Mouse (Mus musculus) gastrocnemius, postnatal 25 days (tissue): ENCODE data around the gene Fam129a. TPM values are rescaled to one million over a fixed set of nuclear protein-coding genes. Genes with fewer than 3 reads are reported as not detected.
A peak's percentile ranks its signal among the peaks of the same experiment; 100 is the strongest.
"Not testable (repeated sequence)": the region's sequence is repeated elsewhere in the genome, so short reads cannot be mapped to it uniquely, and the experiment has no call there.

Experiments
- DNase-seq: peaks from one replicate; pipeline ENCODE4 v3.0.0; 2022
- total RNA-seq, 2 experiments: library from RNA; stranded (reverse); gene quantifications; 1 replicate in 1 of 2; 2 replicates in 1 of 2; pipeline ENCODE4 v1.2.3; 2021

Gene Fam129a
- total RNA-seq, 2 experiments from 2014 or later: 9.7 to 15.8 TPM

- DNase-seq: no peak
These were observed 131.8 kb downstream of the Fam129a start for GRCm38 (mm10) chr1:151702816-151703215.

- peak; percentile 51 for DNase-seq
These were observed 134.9 kb downstream of the Fam129a start for GRCm38 (mm10) chr1:151705723-151706396.

GRCm38 (mm10) chr1:151706397-151706752 is 135.4 kb downstream of the Fam129a start:
- no peak for DNase-seq

GRCm38 (mm10) chr1:151708966-151709733 is 138.2 kb downstream of the Fam129a start:
- DNase-seq: no peak

GRCm38 (mm10) chr1:151709734-151710022 is 138.7 kb downstream of the Fam129a start:
- DNase-seq: no peak

- no peak for DNase-seq
These were observed 139.6 kb downstream of the Fam129a start for GRCm38 (mm10) chr1:151710424-151711055.

GRCm38 (mm10) chr1:151711062-151711461 is 140.1 kb downstream of the Fam129a start:
- no peak for DNase-seq

- DNase-seq: no peak
These were observed 141.7 kb downstream of the Fam129a start for GRCm38 (mm10) chr1:151712664-151713063.

GRCm38 (mm10) chr1:151713622-151714021 is 142.6 kb downstream of the Fam129a start:
- DNase-seq: no peak

- no peak for DNase-seq
These were observed 145.2 kb downstream of the Fam129a start for GRCm38 (mm10) chr1:151716024-151716710.

- DNase-seq: no peak
These were observed 146.6 kb downstream of the Fam129a start for GRCm38 (mm10) chr1:151717624-151718023.

- DNase-seq: no peak
These were observed 147.6 kb downstream of the Fam129a start for GRCm38 (mm10) chr1:151718575-151718974.

- no peak for DNase-seq
These were observed 148.9 kb downstream of the Fam129a start for GRCm38 (mm10) chr1:151719911-151720310.

GRCm38 (mm10) chr1:151720566-151720965 is 149.6 kb downstream of the Fam129a start:
- DNase-seq: no peak

- DNase-seq: no peak
These were observed 150.5 kb downstream of the Fam129a start for GRCm38 (mm10) chr1:151721357-151721983.

GRCm38 (mm10) chr1:151723771-151724170 is 152.8 kb downstream of the Fam129a start:
- DNase-seq: no peak

- no peak for DNase-seq
These were observed 154.6 kb downstream of the Fam129a start for GRCm38 (mm10) chr1:151725590-151725989.

- DNase-seq: no peak
These were observed 155.4 kb downstream of the Fam129a start for GRCm38 (mm10) chr1:151726358-151726757.

GRCm38 (mm10) chr1:151728141-151728540 is 157.2 kb downstream of the Fam129a start:
- no peak for DNase-seq

GRCm38 (mm10) chr1:151737146-151737545 is 166.2 kb downstream of the Fam129a start:
- DNase-seq: no peak

GRCm38 (mm10) chr1:151741199-151741621 is 170.2 kb downstream of the Fam129a start:
- DNase-seq: no peak

- DNase-seq: not testable (repeated sequence)
These were observed 178.9 kb downstream of the Fam129a start for GRCm38 (mm10) chr1:151749894-151750293.
